7 mouse cellular contexts compared by ENCODE assay signal in the genomic region with DNA sequence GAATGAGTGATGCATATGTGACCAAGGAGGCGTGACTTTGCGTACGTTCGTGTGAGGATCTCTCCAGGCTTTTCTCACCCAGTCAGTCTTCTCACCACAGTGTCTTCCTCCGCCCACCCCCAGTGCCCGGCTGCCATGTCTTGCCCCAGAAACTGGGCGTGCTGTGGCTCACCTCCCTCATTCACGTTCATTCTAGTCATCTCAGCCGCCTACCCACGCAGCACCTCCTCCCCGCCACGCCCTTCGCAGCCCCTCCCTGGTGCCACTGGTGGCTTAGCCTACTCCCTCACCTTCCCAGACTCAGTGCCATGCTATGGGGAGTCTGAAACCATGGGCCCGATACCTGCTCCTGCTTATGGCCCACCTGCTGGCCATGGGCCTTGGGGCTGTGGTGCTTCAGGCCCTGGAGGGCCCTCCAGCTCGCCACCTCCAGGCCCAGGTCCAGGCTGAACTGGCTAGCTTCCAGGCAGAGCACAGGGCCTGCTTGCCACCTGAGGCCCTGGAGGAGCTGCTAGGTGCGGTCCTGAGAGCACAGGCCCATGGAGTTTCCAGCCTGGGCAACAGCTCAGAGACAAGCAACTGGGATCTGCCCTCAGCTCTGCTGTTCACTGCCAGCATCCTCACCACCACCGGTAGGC. TPM values are rescaled to one million over a fixed set of nuclear protein-coding genes. Genes with fewer than 3 reads are reported as not detected.
A peak's percentile ranks its signal among the peaks of the same experiment; 100 is the strongest.
DNase-seq lines count a peak whose midpoint lies in the region; TF ChIP-seq lines count a peak whose summit lies in the region.

A gene (plus strand): TSS at position 205 of the 638 bp plus-strand sequence.

- H3K27ac ChIP-seq in testis, adult 2 months (ENCODE audit: control insufficient read depth, insufficient read depth, low read depth, low read length) = peak within 1 kb of the TSS; percentile 34; the same call in 1 of the 2 replicates

- H3K9me3 ChIP-seq in erythroblast, embryonic 14.5 days (ENCODE audit: control insufficient read depth, low read length) = no peaks in the 10 kb centered on the region

- no peak within 1 kb of the TSS for H3K4me3 ChIP-seq in testis, adult 2 months (ENCODE audit: control insufficient read depth, low read depth, low read length)
- H3K4me3 ChIP-seq in erythroblast, embryonic 14.5 days (replicated peaks) = peak within 1 kb of the TSS; percentile 51
- H3K4me3 ChIP-seq in lung, adult 2 months (replicated peaks; ENCODE audit: extremely low read depth, low read depth, low read length) = no peak within 1 kb of the TSS

- no peak for DNase-seq in testis, postnatal 10 days (ENCODE audit: low spot score)
- peak; percentile 62 for DNase-seq in lung, adult 2 months
- DNase-seq in adipocyte (ENCODE audit: low spot score) = no peak
- DNase-seq in adrenal gland, postnatal 25 days = no peak
- no peak for DNase-seq in adrenal gland, adult 2 months

- H3K4me1 ChIP-seq in testis, adult 2 months (ENCODE audit: control insufficient read depth, insufficient read depth, low read length) = 0 out of 2 replicates have a peak, but pooled peaks cover 3% of the 10 kb centered on the region
- H3K4me1 ChIP-seq in erythroblast, embryonic 14.5 days (ENCODE audit: control insufficient read depth) = peaks cover 59% of the 10 kb centered on the region
- peaks cover 4% of the 10 kb centered on the region; the same call in 1 of the 2 replicates for H3K4me1 ChIP-seq in lung, adult 2 months (ENCODE audit: control insufficient read depth, insufficient read depth, low read length)

- no peak for TF ChIP-seq CTCF in testis, adult 2 months (IDR thresholded peaks at IDR 0.05; ENCODE audit: control insufficient read depth, insufficient read depth, insufficient replicate concordance, low read depth, low read length)
- TF ChIP-seq CTCF in lung, adult 2 months (IDR thresholded peaks at IDR 0.05; ENCODE audit: insufficient read depth, low read length) = no peak

- TF ChIP-seq POLR2A in testis, adult 2 months (IDR thresholded peaks at IDR 0.05; ENCODE audit: control insufficient read depth, low read depth, low read length) = no peak
- no peak for TF ChIP-seq POLR2A in lung, adult 2 months (IDR thresholded peaks at IDR 0.05; ENCODE audit: borderline replicate concordance, extremely low read depth, low read depth, low read length)

- peaks cover 1% of the 10 kb centered on the region for H3K36me3 ChIP-seq in testis, adult 2 months (ENCODE audit: control insufficient read depth, insufficient read depth, low read length)
- peaks cover 100% of the 10 kb centered on the region for H3K36me3 ChIP-seq in erythroblast, embryonic 14.5 days (ENCODE audit: control insufficient read depth)

- no peaks in the 10 kb centered on the region for H3K27me3 ChIP-seq in testis, adult 2 months (ENCODE audit: control insufficient read depth, insufficient read depth, low read length)
- H3K27me3 ChIP-seq in erythroblast, embryonic 14.5 days (ENCODE audit: control insufficient read depth) = no peaks in the 10 kb centered on the region; the same call in 1 of the 2 replicates

- WGBS in lung, adult 2 months = 51% methylated on average over 17 of the region's 17 CpGs

RNA-seq across cellular contexts. Expression of the gene that starts here (rescaled TPM):
- 10.2 and 10.8 TPM in 2 replicates for polyA plus RNA-seq in testis, adult 2 months (2012; rRNA removed)
- polyA plus RNA-seq in erythroblast, embryonic 14.5 days (2012) = 0.04 and 0.06 TPM in 2 replicates
- 2.0 and 4.6 TPM in 2 replicates for polyA plus RNA-seq in lung, adult 2 months (2012; rRNA removed)
- not detected in 2 replicates for total RNA-seq in adrenal gland, postnatal 25 days (2021)
- total RNA-seq in adrenal gland, adult 2 months (2021) = not detected
- polyA plus RNA-seq in adrenal gland, adult 2 months (2012; rRNA removed) = not detected in 2 replicates
